Mouse (Mus musculus): ENCODE measurements around the gene Ehd1. TPM values are rescaled to one million over a fixed set of nuclear protein-coding genes. Genes with fewer than 3 reads are reported as not detected.
A peak's percentile ranks its signal among the peaks of the same experiment; 100 is the strongest.

Gene Ehd1
- polyA plus RNA-seq, 2 experiments, result 38.0 to 81.6 TPM

GRCm38 (mm10) chr19:6299003-6299402 is 22.5 kb downstream of the Ehd1 start:
- peak overlapping the region; percentile 79 for H3K27ac ChIP-seq
- WGBS (ENCODE audit: insufficient replicate concordance), result 51% methylated on average over 4 of the region's 4 CpGs
- peaks cover 73 to 74% of the 10 kb centered on the region in 2 experiments for H3K4me1 ChIP-seq (replicated peaks; ENCODE audit: control insufficient read depth in 2 of 2, insufficient read depth in 2 of 2, low read length in 1 of 2)

GRCm38 (mm10) chr19:6299450-6300267 is 23.1 kb downstream of the Ehd1 start:
- Histone ChIP-seq H3K4me3 (ENCODE audit: insufficient read depth in 1 of 2, low read depth in 2 of 2, low read length in 2 of 2) (no peak overlapping the region), H3K27ac (peak overlapping the region; percentile 79), H3K27me3 (ENCODE audit: control insufficient read depth, insufficient read depth, low read length) (no peaks in the 10 kb centered on the region), H3K4me2 (ENCODE audit: low read depth) (peak overlapping the region; percentile 55), H3K36me3 (replicated peaks; ENCODE audit: control insufficient read depth, insufficient read depth, low read depth) (peaks cover 37% of the 10 kb centered on the region), H3K9ac (replicated peaks) (peak overlapping the region; percentile 32), H3K4me1 (replicated peaks; ENCODE audit: control insufficient read depth in 2 of 2, insufficient read depth in 2 of 2, low read length in 1 of 2) (peaks cover 73 to 79% of the 10 kb centered on the region in 2 experiments), H3K9me3 (ENCODE audit: control insufficient read depth, low read length) (no peaks in the 10 kb centered on the region)
- TF ChIP-seq EP300 (IDR thresholded peaks at IDR 0.05; ENCODE audit: low read depth) (no peak), CTCF (IDR thresholded peaks at IDR 0.05; ENCODE audit: low read depth) (no peak)
- DNase-seq (ENCODE audit: low read depth in 3 of 3, low spot score in 3 of 3) (no peak), ATAC-seq (ENCODE audit: insufficient read depth) (no peak)
- 39% methylated on average over 7 of the region's 7 CpGs for WGBS (ENCODE audit: insufficient replicate concordance)

More at GRCm38 (mm10) chr19:6299003-6299402, 22.5 kb downstream of the Ehd1 start:
- Histone ChIP-seq H3K4me3 (ENCODE audit: insufficient read depth in 1 of 2, low read depth in 2 of 2, low read length in 2 of 2) (no peak overlapping the region), H3K27me3 (ENCODE audit: control insufficient read depth, insufficient read depth, low read length) (no peaks in the 10 kb centered on the region), H3K9me3 (ENCODE audit: control insufficient read depth, low read length) (no peaks in the 10 kb centered on the region), H3K9ac (replicated peaks) (peak overlapping the region; percentile 23; the same call in 1 of the 2 replicates), H3K4me2 (ENCODE audit: low read depth) (peak overlapping the region; percentile 55), H3K36me3 (replicated peaks; ENCODE audit: control insufficient read depth, insufficient read depth, low read depth) (peaks cover 43% of the 10 kb centered on the region)
- TF ChIP-seq CTCF (IDR thresholded peaks at IDR 0.05; ENCODE audit: low read depth), result no peak
- no peak for TF ChIP-seq EP300 (IDR thresholded peaks at IDR 0.05; ENCODE audit: low read depth)
- no peak for DNase-seq (ENCODE audit: low read depth in 3 of 3, low spot score in 3 of 3)
- no peak for ATAC-seq (ENCODE audit: insufficient read depth)

DNA sequence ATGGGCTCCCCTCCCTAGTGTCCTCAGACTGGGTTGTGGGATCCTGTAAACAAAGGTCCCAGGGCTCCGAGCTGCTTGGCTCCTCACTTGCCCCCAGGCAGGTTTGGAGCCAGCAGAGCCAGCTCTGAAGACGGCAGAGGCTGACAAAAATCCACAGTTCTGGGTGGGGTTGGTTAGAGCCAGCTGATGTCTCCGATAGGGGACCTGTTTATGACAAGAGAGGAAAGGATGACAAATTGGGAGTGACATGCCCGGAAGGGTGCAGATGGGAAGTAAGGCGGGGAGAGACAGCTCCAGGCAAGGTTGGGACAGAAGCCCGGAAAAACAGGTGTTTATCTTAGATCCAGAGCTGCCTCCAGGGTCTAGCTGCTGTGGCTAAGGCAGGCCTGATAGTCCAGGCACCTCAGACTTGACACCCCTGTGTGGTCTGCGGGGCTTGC is 23.9 kb downstream of the Ehd1 start:
- TF ChIP-seq CTCF (IDR thresholded peaks at IDR 0.05; ENCODE audit: low read depth), result no peak
- TF ChIP-seq EP300 (IDR thresholded peaks at IDR 0.05; ENCODE audit: low read depth), result peak; percentile 85
- peak overlapping the region in 1 of 2 experiments; percentile 14; a peak in 2 of 4 replicates for H3K4me3 ChIP-seq (ENCODE audit: insufficient read depth in 1 of 2, low read depth in 2 of 2, low read length in 2 of 2)
- H3K9ac ChIP-seq (replicated peaks), result peak overlapping the region; percentile 32
- peaks cover 73 to 80% of the 10 kb centered on the region in 2 experiments for H3K4me1 ChIP-seq (replicated peaks; ENCODE audit: control insufficient read depth in 2 of 2, insufficient read depth in 2 of 2, low read length in 1 of 2)
- ATAC-seq (ENCODE audit: insufficient read depth), result peak; percentile 78
- DNase-seq (ENCODE audit: low read depth in 3 of 3, low spot score in 3 of 3), result peak; percentile 75 to 87 (median 80)
- H3K4me2 ChIP-seq (ENCODE audit: low read depth), result peak overlapping the region; percentile 55
- peak overlapping the region; percentile 79 for H3K27ac ChIP-seq
- H3K9me3 ChIP-seq (ENCODE audit: control insufficient read depth, low read length), result no peaks in the 10 kb centered on the region
- H3K36me3 ChIP-seq (replicated peaks; ENCODE audit: control insufficient read depth, insufficient read depth, low read depth), result peaks cover 29% of the 10 kb centered on the region
- 14% methylated on average over 7 of the region's 7 CpGs for WGBS (ENCODE audit: insufficient replicate concordance)
- H3K27me3 ChIP-seq (ENCODE audit: control insufficient read depth, insufficient read depth, low read length), result no peaks in the 10 kb centered on the region

DNA sequence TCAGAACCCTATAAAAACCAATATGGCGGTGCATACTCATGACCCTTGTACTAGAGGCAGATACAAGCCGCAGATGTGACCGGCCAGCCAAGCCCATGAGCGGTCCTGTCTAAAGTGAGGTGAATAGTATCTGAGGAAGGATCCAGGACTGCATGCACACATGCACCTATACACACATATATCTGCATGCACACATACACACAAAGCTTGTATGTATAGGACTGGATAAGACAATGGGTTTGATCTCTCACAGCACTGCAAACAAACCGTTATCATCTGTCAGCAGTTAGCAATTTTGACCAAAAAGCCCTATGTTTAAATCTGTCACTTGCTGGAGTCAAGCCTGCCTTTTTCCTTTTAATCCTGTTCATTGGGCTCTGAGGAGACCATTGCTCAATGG is 25.6 kb downstream of the Ehd1 start:
- DNase-seq (ENCODE audit: low read depth in 3 of 3, low spot score in 3 of 3), result no peak
- Histone ChIP-seq H3K9ac (replicated peaks) (no peak overlapping the region), H3K27me3 (ENCODE audit: control insufficient read depth, insufficient read depth, low read length) (no peaks in the 10 kb centered on the region), H3K36me3 (replicated peaks; ENCODE audit: control insufficient read depth, insufficient read depth, low read depth) (peaks cover 19% of the 10 kb centered on the region), H3K4me2 (ENCODE audit: low read depth) (no peak overlapping the region), H3K4me1 (replicated peaks; ENCODE audit: control insufficient read depth in 2 of 2, insufficient read depth in 2 of 2, low read length in 1 of 2) (peaks cover 61 to 75% of the 10 kb centered on the region in 2 experiments), H3K9me3 (ENCODE audit: control insufficient read depth, low read length) (no peaks in the 10 kb centered on the region), H3K27ac (peak overlapping the region; percentile 79), H3K4me3 (ENCODE audit: insufficient read depth in 1 of 2, low read depth in 2 of 2, low read length in 2 of 2) (no peak overlapping the region)
- TF ChIP-seq EP300 (IDR thresholded peaks at IDR 0.05; ENCODE audit: low read depth) (peak; percentile 66), CTCF (IDR thresholded peaks at IDR 0.05; ENCODE audit: low read depth) (no peak)
- no peak for ATAC-seq (ENCODE audit: insufficient read depth)
- whole genome bisulfite sequencing (ENCODE audit: insufficient replicate concordance), result 57% methylated on average over 5 of the region's 5 CpGs

- no peaks in the 10 kb centered on the region for H3K27me3 ChIP-seq (ENCODE audit: control insufficient read depth, insufficient read depth, low read length)
- H3K4me3 ChIP-seq (ENCODE audit: insufficient read depth in 1 of 2, low read depth in 2 of 2, low read length in 2 of 2), result no peak overlapping the region
- H3K9me3 ChIP-seq (ENCODE audit: control insufficient read depth, low read length), result no peaks in the 10 kb centered on the region
- WGBS (ENCODE audit: insufficient replicate concordance), result 15% methylated on average over 4 of the region's 4 CpGs
- DNase-seq (ENCODE audit: low read depth in 3 of 3, low spot score in 3 of 3) (no peak), ATAC-seq (ENCODE audit: insufficient read depth) (no peak)
- TF ChIP-seq EP300 (IDR thresholded peaks at IDR 0.05; ENCODE audit: low read depth), result no peak
- TF ChIP-seq CTCF (IDR thresholded peaks at IDR 0.05; ENCODE audit: low read depth), result no peak
- no peak overlapping the region for H3K4me2 ChIP-seq (ENCODE audit: low read depth)
- H3K36me3 ChIP-seq (replicated peaks; ENCODE audit: control insufficient read depth, insufficient read depth, low read depth), result peaks cover 19% of the 10 kb centered on the region
- H3K27ac ChIP-seq, result peak overlapping the region; percentile 79
- peaks cover 57 to 74% of the 10 kb centered on the region in 2 experiments for H3K4me1 ChIP-seq (replicated peaks; ENCODE audit: control insufficient read depth in 2 of 2, insufficient read depth in 2 of 2, low read length in 1 of 2)
- no peak overlapping the region for H3K9ac ChIP-seq (replicated peaks)
These were observed 26.0 kb downstream of the Ehd1 start for GRCm38 (mm10) chr19:6302522-6302921.

All from liver, embryonic 14.5 days (tissue).